Mouse (Mus musculus): ENCODE results near the gene Higd1c. TPM values are rescaled to one million over a fixed set of nuclear protein-coding genes. Genes with fewer than 3 reads are reported as not detected.
"Not testable (repeated sequence)": the region's sequence is repeated elsewhere in the genome, so short reads cannot be mapped to it uniquely, and the experiment has no call there.

The Higd1c gene
- under 1 TPM in 1 of 2 experiments, not detected in 1; 0.69 TPM for total RNA-seq (2021)
- 0.28 TPM in 1 of 2 replicates, not detected in the other for polyA plus RNA-seq (2012; rRNA removed)
- long read RNA-seq, result 0 reads

DNA sequence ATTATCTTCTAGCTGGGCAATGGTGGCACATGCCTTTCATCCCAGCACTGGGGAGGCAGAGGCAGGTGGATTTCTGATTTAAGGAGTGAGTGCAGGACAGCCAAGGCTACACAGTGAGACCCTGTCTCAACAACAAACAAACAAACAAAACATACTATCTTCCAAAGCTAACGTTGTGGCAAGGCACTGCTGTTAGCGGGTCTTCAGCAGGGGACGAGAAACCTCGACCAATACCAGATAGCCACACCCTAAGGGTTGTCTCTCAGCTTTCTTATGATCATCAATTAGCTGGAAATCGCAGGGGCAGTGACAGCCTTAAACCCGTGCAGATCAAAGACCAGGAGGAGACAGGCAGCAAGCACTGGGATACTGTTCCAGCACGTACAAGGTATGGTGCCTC lies at the start of gene Higd1c:
TSS of gene Higd1c (plus strand) at position 301 of the 400 bp plus-strand sequence.
- DNase-seq, result no peak

DNA sequence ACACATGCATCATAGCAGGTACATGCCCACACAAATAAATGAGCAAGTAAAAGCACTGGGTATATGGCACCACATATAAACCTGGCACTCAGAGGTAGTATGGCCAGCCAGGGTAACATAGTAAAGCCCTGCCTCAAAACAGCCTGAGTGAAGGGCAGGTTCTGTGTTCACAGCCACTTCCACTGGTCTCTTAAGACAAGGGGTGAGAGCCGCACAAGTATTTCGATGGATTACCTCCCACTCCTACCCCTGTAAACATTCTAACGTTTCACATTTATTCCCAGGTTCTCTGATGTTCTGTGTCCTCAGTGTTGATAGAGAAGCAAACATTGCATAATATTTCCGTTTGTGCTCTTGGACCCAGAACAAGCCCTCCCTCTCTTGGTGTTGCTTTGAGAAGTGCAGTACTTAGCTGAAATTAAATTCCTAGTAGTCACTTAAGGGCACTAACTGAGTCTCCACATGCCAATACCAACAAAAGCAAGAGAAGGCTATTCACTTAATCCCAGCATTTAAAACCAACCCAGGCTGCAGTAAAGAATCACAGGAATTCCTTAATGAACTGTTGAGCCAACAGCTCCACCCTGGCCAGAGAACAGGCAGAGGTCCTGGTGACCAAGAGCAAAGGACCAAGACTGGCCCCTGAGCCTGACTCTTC lies 46.2 kb upstream of the Higd1c start:
- DNase-seq, result not testable (repeated sequence)

DNA sequence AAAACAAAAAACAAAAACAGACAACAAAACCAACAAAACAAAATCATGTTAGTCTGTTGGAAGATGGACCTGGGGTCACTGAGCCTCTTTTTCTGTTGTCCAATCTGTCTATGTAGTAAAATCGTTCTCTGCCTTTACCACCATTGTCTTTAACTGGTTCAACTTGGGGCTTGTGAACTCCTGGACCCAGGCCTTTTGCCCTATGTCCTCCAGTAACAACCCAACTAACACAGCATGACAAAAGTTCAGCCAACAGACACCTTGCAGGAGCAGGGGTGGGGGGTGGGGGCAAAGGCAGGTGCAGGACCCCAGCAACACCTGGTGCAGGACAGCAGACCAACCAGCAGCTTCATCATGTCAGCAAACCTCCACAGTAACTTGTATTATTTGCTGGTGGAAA lies 44.5 kb upstream of the Higd1c start:
- no peak for DNase-seq

DNA sequence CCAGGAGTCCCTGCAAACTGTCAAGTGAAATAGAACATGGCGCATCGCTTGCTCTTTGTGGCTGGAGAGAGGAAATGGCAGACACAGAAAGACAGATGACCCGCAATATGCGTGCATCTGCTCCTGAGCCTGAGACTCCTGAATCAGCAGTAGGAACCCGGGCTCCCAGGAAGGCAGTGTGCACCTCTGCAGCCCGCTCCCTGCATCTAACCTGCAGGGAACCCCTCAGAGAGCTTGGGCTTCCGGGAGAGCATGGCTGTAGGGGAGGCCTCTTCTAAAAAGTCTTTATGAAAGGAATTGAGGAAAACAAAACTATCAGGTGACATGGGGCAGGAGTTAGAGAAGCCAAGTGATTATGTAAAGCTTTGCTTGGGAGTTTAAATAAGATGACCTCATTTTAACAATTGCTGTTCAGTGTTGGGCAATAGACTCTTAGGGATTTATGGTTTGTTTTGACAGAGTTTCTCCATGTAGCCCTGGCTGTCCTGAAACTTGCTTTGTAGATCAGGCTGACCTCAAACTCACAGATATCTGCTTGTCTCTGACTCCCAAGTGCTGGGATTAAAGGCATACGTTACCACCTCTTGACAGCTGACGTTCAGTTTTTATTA lies 43.9 kb upstream of the Higd1c start:
- peak; percentile 45 for DNase-seq

DNA sequence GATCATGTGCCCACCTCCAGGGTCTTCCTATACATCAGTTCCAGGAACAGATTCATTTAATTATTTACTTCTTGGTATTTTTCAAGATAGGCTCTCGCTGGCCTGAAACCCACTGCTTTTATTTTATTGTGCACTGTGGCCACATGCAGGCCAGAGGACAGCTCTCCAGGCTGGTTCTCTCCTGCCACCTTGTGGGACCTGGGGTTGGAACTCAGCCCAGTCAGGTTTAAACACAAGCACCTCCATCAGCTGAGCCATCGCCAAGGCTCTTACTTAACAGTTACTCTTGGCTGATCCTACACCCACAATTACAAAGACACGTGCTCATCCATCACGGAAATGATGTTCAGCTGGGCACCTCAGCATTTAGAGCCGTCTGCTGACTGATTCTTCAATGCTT lies 43.2 kb upstream of the Higd1c start:
- DNase-seq, result peak; percentile 63

DNA sequence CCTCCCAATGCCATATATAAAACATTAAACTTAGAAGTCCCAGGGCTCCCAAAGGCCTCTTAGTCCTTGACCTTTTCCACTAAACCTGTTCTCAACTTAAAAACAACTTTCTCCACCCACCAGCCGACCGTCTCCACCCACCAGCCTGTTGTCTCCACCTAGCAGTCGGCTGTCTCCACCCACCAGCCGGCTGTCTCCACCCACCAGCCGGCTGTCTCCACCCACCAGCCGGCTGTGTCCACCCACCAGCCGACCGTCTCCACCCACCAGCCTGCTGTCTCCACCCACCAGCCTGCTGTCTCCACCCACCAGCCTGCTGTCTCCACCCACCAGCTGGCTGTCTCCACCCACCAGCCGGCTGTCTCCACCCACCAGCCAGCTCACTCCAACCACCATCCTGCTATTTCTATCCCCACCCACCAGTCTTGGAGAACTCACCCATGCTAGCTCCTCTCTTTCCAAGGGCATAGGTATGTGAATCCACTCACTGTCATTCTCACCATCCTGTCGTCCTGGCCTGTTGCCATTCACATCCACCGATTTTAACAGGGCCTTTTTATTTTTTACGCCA lies 40.2 kb upstream of the Higd1c start:
- DNase-seq, result no peak

DNA sequence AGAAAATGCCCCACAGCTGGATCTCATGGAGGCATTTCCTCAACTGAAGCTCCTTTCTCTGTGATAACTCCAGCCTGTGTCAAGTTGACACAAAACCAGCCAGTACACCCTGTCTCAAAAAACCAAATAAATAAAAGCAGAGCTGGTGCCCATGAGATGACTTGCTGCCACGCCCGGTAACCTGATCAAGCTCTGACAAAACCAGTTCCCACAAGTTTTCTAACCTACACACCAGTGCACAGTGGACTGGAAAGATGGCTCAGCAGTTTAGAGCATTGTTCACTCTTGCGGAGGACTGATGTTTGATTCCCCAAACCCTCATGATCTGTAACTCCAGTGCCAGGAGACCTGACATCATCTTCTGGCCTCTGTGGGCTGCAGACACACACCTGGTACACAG lies 39.1 kb upstream of the Higd1c start:
- no peak for DNase-seq

DNA sequence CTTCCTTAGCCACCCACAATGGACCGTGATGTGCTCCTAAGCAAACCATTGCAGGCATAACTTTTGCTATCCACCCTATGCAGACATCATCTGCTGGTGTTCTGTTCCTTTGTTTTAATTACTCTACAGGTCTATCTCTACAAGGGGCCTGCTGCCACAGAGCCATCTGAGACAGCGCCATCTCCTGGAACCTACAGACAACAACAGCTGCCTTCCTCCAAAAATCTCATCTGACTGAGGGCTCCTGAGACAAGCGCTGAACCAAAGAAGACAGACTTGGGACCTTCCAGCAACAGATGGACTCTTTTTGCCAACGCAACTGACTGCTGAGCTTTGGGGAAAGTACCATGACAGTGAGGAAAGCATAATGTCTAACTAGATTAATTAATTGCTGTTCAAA lies 36.3 kb upstream of the Higd1c start:
- not testable (repeated sequence) for DNase-seq

DNA sequence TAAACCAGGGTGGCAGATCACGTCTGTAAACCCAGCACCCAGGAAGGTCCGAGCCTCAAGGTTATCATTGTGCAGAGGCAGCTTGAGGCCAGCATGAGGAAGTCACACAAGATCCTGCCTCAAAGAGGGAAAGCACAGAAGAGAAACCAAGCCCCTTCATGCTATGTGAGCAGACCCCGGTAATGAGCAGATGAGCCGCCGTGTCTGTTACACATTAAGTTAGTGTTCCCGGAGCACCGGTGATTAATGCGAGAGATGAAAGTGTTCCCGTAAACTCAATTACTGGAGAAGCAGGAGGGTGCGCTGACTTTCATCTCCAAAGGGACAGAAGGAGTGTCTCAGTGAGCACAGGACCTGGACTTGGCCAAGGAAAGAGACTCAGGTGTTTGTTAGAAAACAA lies 35.0 kb upstream of the Higd1c start:
- DNase-seq, result not testable (repeated sequence)

DNA sequence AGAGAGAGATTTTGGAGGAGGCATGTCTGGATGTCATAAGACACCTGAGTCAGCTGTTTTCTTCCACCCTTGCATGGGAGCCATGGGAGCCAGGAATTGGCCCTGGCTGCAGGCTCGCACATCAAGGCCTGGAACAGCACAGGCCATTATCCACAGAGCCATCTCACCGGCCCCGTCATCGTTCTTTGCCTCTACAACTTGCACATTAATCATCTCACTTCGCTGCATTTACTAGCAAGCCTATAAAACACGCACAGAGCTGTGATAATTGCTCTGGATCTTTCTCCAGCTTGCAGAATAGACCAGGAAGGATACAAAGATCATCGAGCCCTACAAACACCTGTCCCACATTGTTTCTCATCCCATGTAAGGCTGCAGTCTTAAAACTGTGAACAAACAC lies 33.6 kb upstream of the Higd1c start:
- no peak for DNase-seq

DNA sequence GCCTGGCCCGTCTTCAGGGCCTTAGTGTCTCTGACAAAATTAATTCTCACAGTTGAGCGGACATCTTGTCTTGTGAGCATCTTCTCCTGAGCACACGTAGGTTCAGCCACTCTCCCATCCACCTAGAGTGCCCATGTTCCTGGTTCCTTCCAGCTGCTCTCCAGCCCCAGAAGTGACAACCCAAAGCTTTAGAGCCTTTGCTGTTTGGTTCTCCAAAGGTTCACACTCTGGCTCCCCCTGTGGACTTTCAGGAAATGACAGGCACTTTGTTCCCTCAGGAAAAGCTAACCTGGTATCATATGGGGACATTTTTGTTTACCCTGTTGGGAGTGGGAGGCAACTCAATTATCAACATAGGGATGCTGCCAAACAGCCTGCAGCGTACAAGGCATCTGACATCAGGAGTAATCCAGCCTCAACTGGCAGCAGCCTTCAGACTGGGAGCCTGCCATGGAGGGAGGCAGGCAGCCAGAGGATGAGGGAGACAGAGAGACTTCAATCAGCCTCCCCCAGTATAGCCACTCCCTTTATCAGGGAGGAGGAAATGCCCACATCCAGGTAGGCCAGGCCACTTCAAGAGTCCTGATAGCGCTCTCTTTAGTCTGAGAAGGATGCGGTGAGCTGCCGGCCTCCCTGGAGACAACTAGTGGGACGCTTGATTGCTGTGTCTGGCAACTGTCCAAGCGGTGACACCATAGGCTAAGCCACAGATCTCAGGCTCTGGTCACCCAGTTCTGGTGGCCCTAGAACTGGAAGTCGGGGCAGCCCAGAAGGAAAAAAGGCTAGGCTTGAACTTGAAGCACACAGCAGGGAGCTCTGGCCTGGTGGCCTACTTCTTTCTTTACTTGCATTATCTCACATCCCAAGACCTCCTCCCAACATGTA lies 32.0 kb upstream of the Higd1c start:
- not testable (repeated sequence) for DNase-seq

DNA sequence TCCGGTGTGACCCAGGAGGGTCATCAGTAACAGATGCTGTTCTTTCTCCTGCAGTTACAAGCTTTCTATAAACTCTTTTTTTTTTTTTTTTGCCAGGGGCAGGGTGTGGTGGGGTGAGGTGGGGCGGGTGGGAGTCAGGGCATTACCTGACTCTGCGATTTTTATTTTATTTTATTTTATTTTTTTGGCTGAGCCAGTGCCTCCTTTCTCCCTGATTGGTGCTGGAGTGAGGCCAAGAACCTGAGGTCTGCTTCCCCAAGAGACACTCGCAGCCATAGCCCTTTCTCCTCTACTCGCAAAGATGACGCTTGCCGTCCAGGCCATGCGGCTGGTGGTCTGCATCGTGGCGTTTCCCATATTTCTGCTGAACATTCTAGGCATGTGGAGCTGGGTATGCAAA lies 29.7 kb upstream of the Higd1c start, which contains the start of gene Mettl7a3:
TSS of gene Mettl7a3 (plus strand) at position 301 of the 400 bp plus-strand sequence.
- DNase-seq, result no peak

DNA sequence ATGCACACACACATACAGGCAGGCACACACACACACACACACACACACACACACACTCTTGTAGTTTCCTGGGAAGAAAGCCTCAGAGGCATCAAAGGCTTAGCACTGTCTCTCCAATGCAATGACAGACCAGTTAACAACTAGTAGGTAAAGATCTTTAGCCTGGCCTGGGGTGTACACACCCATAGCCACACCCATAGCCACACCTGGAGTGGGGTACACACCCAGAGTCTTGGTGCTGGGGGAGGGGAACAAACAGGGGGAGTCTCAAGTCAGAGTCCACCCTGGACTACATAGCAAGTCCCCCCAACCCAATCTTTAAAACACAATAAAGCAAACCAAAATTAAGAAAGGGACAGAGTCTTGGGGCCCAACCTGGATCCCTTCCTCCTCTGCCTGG lies 27.0 kb upstream of the Higd1c start:
- DNase-seq, result not testable (repeated sequence)

DNA sequence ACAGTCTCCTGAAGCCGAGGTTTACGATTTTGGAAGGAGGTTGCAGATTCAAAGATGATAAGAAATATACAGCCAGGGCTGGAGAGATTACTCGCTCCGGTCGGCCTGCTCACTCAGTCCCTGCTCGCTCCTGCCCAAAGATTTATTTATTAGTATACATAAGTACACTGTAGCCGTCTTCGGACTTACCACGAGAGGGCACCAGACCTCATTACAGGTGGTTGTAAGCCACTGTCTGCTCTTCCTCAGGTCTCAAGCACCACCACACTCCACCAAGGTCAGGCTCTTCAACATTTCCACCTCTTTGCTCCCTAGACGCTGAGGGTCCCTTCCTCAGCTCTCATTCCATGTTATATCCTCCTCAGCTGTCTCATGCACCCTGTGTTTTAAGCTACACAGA lies 26.5 kb upstream of the Higd1c start:
- peak; percentile 46 for DNase-seq

DNA sequence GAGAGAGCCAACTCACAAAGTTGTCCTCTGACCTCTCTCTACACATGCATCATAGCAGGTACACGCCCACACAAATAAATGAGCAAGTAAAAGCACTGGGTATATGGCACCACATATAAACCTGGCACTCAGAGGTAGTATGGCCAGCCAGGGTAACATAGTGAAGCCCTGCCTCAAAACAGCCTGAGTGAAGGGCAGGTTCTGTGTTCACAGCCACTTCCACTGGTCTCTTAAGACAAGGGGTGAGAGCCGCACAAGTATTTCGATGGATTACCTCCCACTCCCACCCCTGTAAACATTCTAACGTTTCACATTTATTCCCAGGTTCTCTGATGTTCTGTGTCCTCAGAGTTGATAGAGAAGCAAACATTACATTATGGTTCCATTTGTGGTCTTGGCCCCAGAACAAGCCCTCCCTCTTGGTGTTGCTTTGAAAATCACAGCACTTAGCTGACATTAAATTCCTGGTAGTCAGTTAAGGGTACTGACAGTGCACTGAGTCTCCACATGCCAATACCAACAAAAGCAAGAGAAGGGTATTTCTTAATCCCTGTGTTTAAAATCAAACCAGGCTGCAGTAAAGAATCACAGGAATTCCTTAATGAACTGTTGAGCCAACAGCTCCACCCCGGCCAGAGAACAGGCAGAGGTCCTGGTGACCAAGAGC lies 22.9 kb upstream of the Higd1c start:
- not testable (repeated sequence) for DNase-seq

DNA sequence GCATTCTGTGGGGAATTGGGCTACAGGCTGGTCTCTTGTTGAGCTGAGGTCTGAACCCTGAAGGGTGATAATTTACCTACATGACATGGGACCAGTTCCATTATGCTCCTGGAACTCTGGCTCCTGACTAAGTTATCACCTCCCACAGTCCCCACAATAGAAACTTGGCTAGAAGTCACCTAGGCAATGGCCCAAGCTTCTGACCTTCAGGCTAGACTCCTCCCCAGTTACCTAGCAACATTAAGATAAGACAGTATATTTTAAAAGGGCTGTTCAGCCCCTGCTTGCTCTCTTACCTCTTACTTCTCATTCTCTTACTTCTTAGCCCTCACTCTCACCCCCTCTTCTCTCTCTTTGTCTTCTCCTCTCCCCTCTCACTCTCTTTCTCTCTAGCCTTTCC lies 18.9 kb upstream of the Higd1c start:
- peak; percentile 46 for DNase-seq

DNA sequence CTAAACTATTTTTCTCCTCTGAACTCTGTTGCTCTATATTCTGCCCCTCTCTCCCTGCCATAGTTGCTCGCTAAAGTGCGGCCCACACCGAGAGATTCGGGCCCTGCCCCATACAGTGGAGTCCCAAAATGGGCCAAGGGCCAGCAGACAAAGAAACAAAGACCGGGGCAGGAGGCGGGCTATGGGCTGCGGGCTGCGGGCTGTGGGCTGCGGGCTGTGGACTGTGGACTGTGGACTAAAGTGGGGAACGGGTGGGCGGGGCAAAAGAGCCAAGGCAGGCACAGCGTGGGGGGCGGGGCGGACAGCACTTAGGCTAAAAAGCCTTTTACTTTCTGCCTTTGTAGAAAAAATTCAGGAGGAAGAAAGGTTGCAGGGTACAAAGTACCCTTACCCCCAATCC lies 17.6 kb upstream of the Higd1c start:
- DNase-seq, result no peak

DNA sequence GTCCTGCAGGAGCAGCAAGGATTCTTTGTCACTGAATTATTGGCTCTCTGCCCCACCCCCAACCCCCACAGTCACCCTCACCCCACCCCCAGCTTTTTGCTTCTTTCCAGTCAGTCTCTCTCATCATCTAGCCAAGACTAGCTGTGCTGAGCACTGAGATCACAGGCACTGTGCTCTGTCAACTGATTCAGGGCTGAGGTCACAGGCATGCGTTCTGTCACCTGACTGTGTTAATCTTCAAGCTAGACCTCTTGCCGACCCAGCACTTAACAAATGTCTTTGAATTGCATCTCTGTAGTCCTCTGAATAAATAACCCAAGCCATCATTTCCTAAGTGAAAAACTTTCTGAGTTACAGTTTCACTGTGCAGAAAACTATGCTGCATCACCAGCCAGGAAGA lies 14.8 kb upstream of the Higd1c start:
- DNase-seq, result no peak

DNA sequence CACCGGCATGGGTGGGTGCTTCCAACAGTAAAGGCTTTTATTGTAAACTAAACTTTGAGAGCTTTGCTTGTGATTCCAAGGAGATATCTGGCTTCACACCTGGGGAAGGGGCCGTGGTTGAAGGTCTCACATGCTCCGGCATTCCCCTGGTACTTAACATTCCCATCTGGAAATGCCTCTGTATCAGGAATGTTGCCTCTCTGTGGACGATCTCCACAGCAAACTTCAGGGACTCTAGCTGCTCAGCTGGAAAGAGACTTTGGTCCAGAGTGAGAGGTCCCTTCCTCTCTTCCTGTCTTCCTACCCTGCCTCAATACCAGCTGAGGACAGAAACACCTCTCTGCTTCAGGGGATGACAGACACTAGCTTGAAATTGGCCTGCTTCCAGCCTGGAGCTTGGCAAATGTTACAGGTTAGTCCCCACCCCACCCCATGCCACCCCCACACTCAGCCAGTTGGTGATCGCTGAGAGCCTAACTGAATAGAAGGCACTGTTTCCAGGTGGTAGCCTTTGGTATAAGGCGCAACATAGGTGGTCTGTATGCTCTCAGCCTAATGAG lies 12.8 kb upstream of the Higd1c start:
- no peak for DNase-seq

DNA sequence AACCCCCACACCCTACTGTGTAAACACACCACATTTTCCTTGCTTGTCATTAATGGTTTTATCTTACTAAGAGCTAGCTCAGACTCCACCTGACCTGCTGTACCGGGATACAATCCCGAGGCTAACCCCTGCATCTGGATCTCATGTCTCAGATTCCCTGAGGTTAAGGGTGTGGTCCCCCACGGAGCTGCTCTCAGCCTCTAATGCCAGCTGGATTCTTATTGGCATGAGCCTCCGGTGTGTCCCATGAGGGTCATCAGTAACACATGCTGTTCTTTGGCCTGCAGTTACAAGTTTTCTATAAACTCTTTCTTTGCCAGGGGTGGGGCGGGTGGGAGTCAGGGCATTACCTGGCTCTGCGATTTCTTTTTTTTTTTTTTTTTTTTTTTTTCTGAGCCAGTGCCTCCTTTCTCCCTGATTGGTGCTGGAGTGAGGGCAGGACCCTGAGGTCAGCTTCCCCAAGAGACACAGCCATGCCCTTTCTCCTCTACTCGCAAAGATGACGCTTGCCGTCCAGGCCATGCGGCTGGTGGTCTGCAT lies 11.6 kb upstream of the Higd1c start, which contains the start of the genes Methig1 and Mettl7a2:
TSS of gene Methig1 (plus strand) at position 439 of the 540 bp plus-strand sequence.
TSS of gene Mettl7a2 (plus strand) at position 490 of the 540 bp plus-strand sequence.
- no peak for DNase-seq

DNA sequence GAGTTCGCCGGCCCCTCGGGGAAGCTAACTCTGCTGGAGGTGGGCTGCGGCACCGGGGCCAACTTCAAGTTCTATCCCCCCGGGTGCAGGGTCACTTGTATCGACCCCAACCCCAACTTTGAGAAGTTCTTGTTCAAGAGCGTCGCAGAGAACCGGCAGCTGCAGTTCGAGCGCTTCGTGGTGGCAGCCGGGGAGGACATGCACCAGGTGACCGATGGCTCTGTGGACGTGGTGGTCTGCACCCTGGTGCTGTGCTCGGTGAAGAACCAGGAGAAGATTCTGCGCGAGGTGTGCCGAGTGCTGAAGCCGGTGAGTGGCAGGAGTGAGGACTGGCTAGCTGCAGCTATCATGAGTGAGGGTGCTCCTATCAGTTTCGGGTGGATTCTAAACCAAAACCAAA lies 10.9 kb upstream of the Higd1c start:
- DNase-seq, result not testable (repeated sequence)

Measured in adrenal gland, adult 2 months (tissue).